Mouse (Mus musculus): ENCODE measurements around the gene Slc34a2. TPM values are rescaled to one million over a fixed set of nuclear protein-coding genes. Genes with fewer than 3 reads are reported as not detected.

Slc34a2 gene
- polyA plus RNA-seq, 1 experiment = not detected

GRCm38 (mm10) chr5:53106731-53107130, 68.8 kb downstream of the Slc34a2 start:
- no peaks in the 10 kb centered on the region for H3K4me1 ChIP-seq (ENCODE audit: control insufficient read depth, insufficient read depth, low read length)
- no peak overlapping the region for H3K27ac ChIP-seq (ENCODE audit: insufficient read depth, low read depth, low read length)
- TF ChIP-seq POLR2A (IDR thresholded peaks at IDR 0.05; ENCODE audit: borderline replicate concordance, low read depth, low read length) = no peak
- no peak for TF ChIP-seq CTCF (IDR thresholded peaks at IDR 0.05; ENCODE audit: low read depth, low read length)
- no peak overlapping the region for H3K4me3 ChIP-seq (ENCODE audit: insufficient read depth, low read length)

DNA sequence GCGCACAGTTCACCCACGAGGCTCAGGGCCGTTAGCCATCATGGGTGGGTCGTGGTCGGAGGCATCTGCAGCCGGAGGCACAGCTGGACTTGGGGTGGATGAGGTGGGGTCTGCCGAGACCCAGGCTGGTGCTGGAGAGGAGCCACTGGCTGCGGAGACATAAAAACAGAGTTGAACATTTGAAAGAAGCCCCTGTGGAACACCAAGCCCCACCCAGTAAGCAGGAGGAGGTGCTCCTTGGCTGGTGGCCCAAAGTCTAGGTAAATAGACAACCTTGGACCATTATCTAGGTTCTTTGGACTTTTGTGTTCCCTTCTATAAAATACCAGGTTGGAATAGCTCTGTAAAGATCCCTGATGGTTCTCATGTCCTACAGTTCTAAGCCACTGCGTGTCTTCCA, 70.1 kb downstream of the Slc34a2 start:
- TF ChIP-seq CTCF (IDR thresholded peaks at IDR 0.05; ENCODE audit: low read depth, low read length) = no peak
- no peak for TF ChIP-seq POLR2A (IDR thresholded peaks at IDR 0.05; ENCODE audit: borderline replicate concordance, low read depth, low read length)
- no peak overlapping the region for H3K27ac ChIP-seq (ENCODE audit: insufficient read depth, low read depth, low read length)
- no peaks in the 10 kb centered on the region for H3K4me1 ChIP-seq (ENCODE audit: control insufficient read depth, insufficient read depth, low read length)

DNA sequence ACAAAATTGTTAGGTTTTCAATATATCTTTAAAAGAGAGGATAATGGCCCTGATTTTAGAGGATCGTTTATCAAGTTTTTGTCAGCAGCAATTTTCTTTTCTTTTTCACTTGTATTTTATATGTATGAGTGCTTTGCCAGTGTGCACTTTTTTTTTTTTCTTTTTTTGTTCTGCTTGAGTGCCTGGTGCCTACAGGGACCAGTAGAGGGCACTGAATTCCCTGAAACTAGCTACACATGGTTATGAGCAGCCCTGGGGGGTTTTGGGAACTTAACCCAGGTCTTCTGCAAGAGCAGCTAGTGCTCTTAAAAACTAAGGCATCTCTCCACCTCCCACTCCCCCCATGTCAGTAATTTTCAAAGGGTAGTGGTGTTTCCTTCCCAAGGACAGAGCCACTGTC, 70.8 kb downstream of the Slc34a2 start:
- H3K27ac ChIP-seq (ENCODE audit: insufficient read depth, low read depth, low read length) = no peak overlapping the region
- no peak overlapping the region for H3K4me3 ChIP-seq (ENCODE audit: insufficient read depth, low read length)
- H3K4me1 ChIP-seq (ENCODE audit: control insufficient read depth, insufficient read depth, low read length) = no peaks in the 10 kb centered on the region
- no peak for TF ChIP-seq POLR2A (IDR thresholded peaks at IDR 0.05; ENCODE audit: borderline replicate concordance, low read depth, low read length)
- no peak for TF ChIP-seq CTCF (IDR thresholded peaks at IDR 0.05; ENCODE audit: low read depth, low read length)

More for the DNA sequence above, 70.1 kb downstream of the Slc34a2 start:
- no peak overlapping the region for H3K4me3 ChIP-seq (ENCODE audit: insufficient read depth, low read length)

GRCm38 (mm10) chr5:53110225-53110624, 72.3 kb downstream of the Slc34a2 start:
- no peaks in the 10 kb centered on the region for H3K4me1 ChIP-seq (ENCODE audit: control insufficient read depth, insufficient read depth, low read length)
- no peak overlapping the region for H3K27ac ChIP-seq (ENCODE audit: insufficient read depth, low read depth, low read length)
- H3K4me3 ChIP-seq (ENCODE audit: insufficient read depth, low read length) = no peak overlapping the region
- TF ChIP-seq CTCF (IDR thresholded peaks at IDR 0.05; ENCODE audit: low read depth, low read length) (no peak), POLR2A (IDR thresholded peaks at IDR 0.05; ENCODE audit: borderline replicate concordance, low read depth, low read length) (no peak)

- H3K4me1 ChIP-seq (ENCODE audit: control insufficient read depth, insufficient read depth, low read length) = no peaks in the 10 kb centered on the region
- H3K4me3 ChIP-seq (ENCODE audit: insufficient read depth, low read length) = no peak overlapping the region
- H3K27ac ChIP-seq (ENCODE audit: insufficient read depth, low read depth, low read length) = no peak overlapping the region
- no peak for TF ChIP-seq CTCF (IDR thresholded peaks at IDR 0.05; ENCODE audit: low read depth, low read length)
- no peak for TF ChIP-seq POLR2A (IDR thresholded peaks at IDR 0.05; ENCODE audit: borderline replicate concordance, low read depth, low read length)
Measured at GRCm38 (mm10) chr5:53111036-53111435, 73.2 kb downstream of the Slc34a2 start.

DNA sequence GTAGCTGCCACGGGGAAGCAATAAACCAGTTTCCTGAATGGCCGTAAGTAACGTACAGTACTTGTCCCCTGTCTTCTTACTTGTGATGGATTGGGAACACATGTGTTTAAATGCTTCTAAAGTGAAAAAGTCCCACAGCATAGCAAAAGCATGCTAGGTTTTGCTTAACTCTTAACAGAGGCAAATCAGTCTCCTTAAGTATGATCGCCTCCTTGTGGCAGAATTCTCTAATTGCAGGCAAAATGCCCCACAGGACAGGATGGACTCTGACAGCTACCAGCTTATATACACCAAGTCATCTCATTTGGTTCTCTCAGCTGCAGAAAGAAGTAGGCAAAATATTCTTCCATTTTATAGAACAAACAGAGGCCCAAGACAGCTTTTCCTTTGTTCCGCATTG, 75.1 kb downstream of the Slc34a2 start:
- TF ChIP-seq POLR2A (IDR thresholded peaks at IDR 0.05; ENCODE audit: borderline replicate concordance, low read depth, low read length) (no peak), CTCF (IDR thresholded peaks at IDR 0.05; ENCODE audit: low read depth, low read length) (no peak)
- no peak overlapping the region for H3K27ac ChIP-seq (ENCODE audit: insufficient read depth, low read depth, low read length)
- no peak overlapping the region for H3K4me3 ChIP-seq (ENCODE audit: insufficient read depth, low read length)
- no peaks in the 10 kb centered on the region for H3K4me1 ChIP-seq (ENCODE audit: control insufficient read depth, insufficient read depth, low read length)

GRCm38 (mm10) chr5:53114616-53115267, 76.9 kb downstream of the Slc34a2 start:
- no peak overlapping the region for H3K27ac ChIP-seq (ENCODE audit: insufficient read depth, low read depth, low read length)
- no peak overlapping the region for H3K4me3 ChIP-seq (ENCODE audit: insufficient read depth, low read length)
- no peaks in the 10 kb centered on the region for H3K4me1 ChIP-seq (ENCODE audit: control insufficient read depth, insufficient read depth, low read length)
- no peak for TF ChIP-seq POLR2A (IDR thresholded peaks at IDR 0.05; ENCODE audit: borderline replicate concordance, low read depth, low read length)
- TF ChIP-seq CTCF (IDR thresholded peaks at IDR 0.05; ENCODE audit: low read depth, low read length) = no peak

- no peak overlapping the region for H3K27ac ChIP-seq (ENCODE audit: insufficient read depth, low read depth, low read length)
- H3K4me1 ChIP-seq (ENCODE audit: control insufficient read depth, insufficient read depth, low read length) = no peaks in the 10 kb centered on the region
- H3K4me3 ChIP-seq (ENCODE audit: insufficient read depth, low read length) = no peak overlapping the region
- TF ChIP-seq POLR2A (IDR thresholded peaks at IDR 0.05; ENCODE audit: borderline replicate concordance, low read depth, low read length) (no peak), CTCF (IDR thresholded peaks at IDR 0.05; ENCODE audit: low read depth, low read length) (no peak)
Measured at GRCm38 (mm10) chr5:53118212-53118611, 80.3 kb downstream of the Slc34a2 start.

DNA sequence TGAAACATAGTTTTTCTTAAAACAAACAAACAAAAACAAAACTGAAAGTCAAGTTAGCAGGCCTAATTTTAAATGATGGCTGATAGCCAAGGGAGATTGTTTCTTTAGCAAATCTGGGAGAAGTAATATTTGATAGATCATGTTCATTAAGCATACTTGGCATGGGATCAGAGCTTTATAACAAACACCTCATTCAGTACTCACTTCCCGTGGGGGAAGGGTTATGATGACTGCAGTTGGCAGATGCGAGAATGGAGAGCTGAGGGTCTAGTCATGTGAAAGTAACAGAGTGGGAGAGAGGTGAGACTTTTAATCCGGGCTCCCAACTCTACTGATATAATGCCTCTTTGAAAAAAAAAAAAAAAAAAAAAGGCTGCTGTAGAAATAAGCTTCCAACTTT, 81.8 kb downstream of the Slc34a2 start:
- no peak for TF ChIP-seq POLR2A (IDR thresholded peaks at IDR 0.05; ENCODE audit: borderline replicate concordance, low read depth, low read length)
- TF ChIP-seq CTCF (IDR thresholded peaks at IDR 0.05; ENCODE audit: low read depth, low read length) = no peak
- Histone ChIP-seq H3K4me1 (ENCODE audit: control insufficient read depth, insufficient read depth, low read length) (no peaks in the 10 kb centered on the region), H3K4me3 (ENCODE audit: insufficient read depth, low read length) (no peak overlapping the region), H3K27ac (ENCODE audit: insufficient read depth, low read depth, low read length) (no peak overlapping the region)

Other genes starting within 250 kb of the Slc34a2 start
- gene Anapc4, start 204.1 kb upstream of the Slc34a2 start, polyA plus RNA-seq (2012; ENCODE audit: insufficient read depth, insufficient read length, missing spikeins) = 48.4 and 54.7 TPM in 2 replicates
- gene Sel1l3, start 175.8 kb downstream of the Slc34a2 start, polyA plus RNA-seq (2012; ENCODE audit: insufficient read depth, insufficient read length, missing spikeins) = 7.4 and 9.2 TPM in 2 replicates
- 42.0 and 45.6 TPM in 2 replicates for gene Smim20, start 229.0 kb downstream of the Slc34a2 start, polyA plus RNA-seq (2012; ENCODE audit: insufficient read depth, insufficient read length, missing spikeins)